Mouse (Mus musculus) CH12.LX (cell line): Measurements from ENCODE around the gene Nr2e3. TPM values are rescaled to one million over a fixed set of nuclear protein-coding genes. Genes with fewer than 3 reads are reported as not detected.

Experiments used
- DNase-seq: peaks from one replicate; pipeline ENCODE4 v3.0.0-alpha.2; 2013; ENCODE audit errors: extremely low read depth
- H3K27ac ChIP-seq: 2 replicates; pipeline ENCODE4 v1.5.1; 2012; ENCODE audit warnings: low read depth, mild to moderate bottlenecking, control low read depth, moderate library complexity; ENCODE audit not compliant: insufficient read depth
- H3K27me3 ChIP-seq: replicated peaks from 2 replicates; pipeline ENCODE3; 2012; ENCODE audit warnings: inconsistent platforms
- H3K36me3 ChIP-seq, 2 experiments: replicated peaks in 1 of 2; 2 replicates each; pipeline versions ENCODE3 to v1.6.1; 2012; ENCODE audit warnings: inconsistent platforms in 1 of 2, low read length in 1 of 2, mild to moderate bottlenecking in 1 of 2, mixed read lengths in 1 of 2, moderate library complexity in 1 of 2; ENCODE audit not compliant: control insufficient read depth in 1 of 2, insufficient read depth in 1 of 2
- H3K4me1 ChIP-seq, 2 experiments: 2 replicates each; pipeline ENCODE4 v1.6.1; 2012; ENCODE audit warnings: inconsistent platforms in 1 of 2, moderate library complexity in 1 of 2; ENCODE audit not compliant: insufficient read depth in 2 of 2, control insufficient read depth in 1 of 2
- H3K4me2 ChIP-seq: 2 replicates; pipeline ENCODE4 v1.6.1; 2012; ENCODE audit warnings: low read depth, mild to moderate bottlenecking, control low read depth; ENCODE audit not compliant: poor library complexity, insufficient read depth, severe bottlenecking
- H3K4me3 ChIP-seq, 3 experiments: fragments of 150-350 bp in 1 of 3; sonication (generic) in 1 of 3; replicated peaks in 1 of 3; 2 replicates each; pipeline versions ENCODE3 to v1.5.1; 2011 to 2012; ENCODE audit warnings: low read depth in 2 of 3, low read length in 2 of 3, mild to moderate bottlenecking in 2 of 3, moderate library complexity in 2 of 3, control low read depth in 1 of 3, improper control_type of control experiment in 1 of 3, inconsistent platforms in 1 of 3, mixed read lengths in 1 of 3; ENCODE audit not compliant: poor library complexity in 1 of 3
- H3K79me2 ChIP-seq: replicated peaks from 2 replicates; pipeline ENCODE4 v1.6.1; 2012; ENCODE audit warnings: mild to moderate bottlenecking, moderate library complexity; ENCODE audit not compliant: control insufficient read depth, poor library complexity, insufficient read depth, severe bottlenecking; ENCODE audit errors: extremely low read depth
- H3K9ac ChIP-seq: 2 replicates; pipeline ENCODE4 v1.6.1; 2012; ENCODE audit warnings: low read depth, mild to moderate bottlenecking, control low read depth, moderate library complexity; ENCODE audit not compliant: insufficient read depth
- H3K9me3 ChIP-seq: replicated peaks from 2 replicates; pipeline ENCODE3; 2012; ENCODE audit warnings: low read length, inconsistent platforms, mixed read lengths
- ELF1 ChIP-seq: IDR thresholded peaks from 2 replicates; pipeline ENCODE4 v1.6.1; 2014; ENCODE audit warnings: low read depth, mild to moderate bottlenecking, inconsistent platforms, low read length, improper control_type of control experiment
- EP300 ChIP-seq: IDR thresholded peaks from 2 replicates; pipeline ENCODE4 v1.6.1; 2011; ENCODE audit warnings: low read length, improper control_type of control experiment
- ETS1 ChIP-seq: conservative IDR thresholded peaks from 2 replicates; pipeline ENCODE4 v1.6.1; 2012; ENCODE audit warnings: low read depth, mild to moderate bottlenecking, inconsistent platforms, low read length, improper control_type of control experiment, moderate library complexity
- HCFC1 ChIP-seq: IDR thresholded peaks from 2 replicates; pipeline ENCODE4 v1.6.1; 2012; ENCODE audit warnings: low read depth, mild to moderate bottlenecking, inconsistent platforms, low read length, improper control_type of control experiment
- IRF4 ChIP-seq: IDR thresholded peaks from 2 replicates; pipeline ENCODE4 v1.6.1; 2014; ENCODE audit warnings: low read depth, mild to moderate bottlenecking, inconsistent platforms, low read length, improper control_type of control experiment
- JUND ChIP-seq: conservative IDR thresholded peaks from 2 replicates; pipeline ENCODE4 v1.6.1; 2011; ENCODE audit warnings: low read depth, low read length, improper control_type of control experiment
- KAT2A ChIP-seq: IDR thresholded peaks from 2 replicates; pipeline ENCODE4 v1.6.1; 2012; ENCODE audit warnings: low read length, improper control_type of control experiment, inconsistent platforms; ENCODE audit not compliant: insufficient replicate concordance
- MAX ChIP-seq: IDR thresholded peaks from 2 replicates; pipeline ENCODE4 v1.6.1; 2011; ENCODE audit warnings: low read length, improper control_type of control experiment
- MXI1 ChIP-seq: IDR thresholded peaks from 2 replicates; pipeline ENCODE4 v1.6.1; 2011; ENCODE audit warnings: mild to moderate bottlenecking, low read depth, low read length, improper control_type of control experiment
- NELFE ChIP-seq: IDR thresholded peaks from 2 replicates; pipeline ENCODE4 v1.6.1; 2011; ENCODE audit warnings: low read depth, low read length, improper control_type of control experiment
- NRF1 ChIP-seq: IDR thresholded peaks from 2 replicates; pipeline ENCODE4 v1.6.1; 2014; ENCODE audit warnings: low read depth, mild to moderate bottlenecking, inconsistent platforms, low read length, improper control_type of control experiment, moderate library complexity
- POLR2A ChIP-seq: IDR thresholded peaks from 2 replicates; pipeline ENCODE4 v1.6.1; 2011; ENCODE audit warnings: low read depth, mild to moderate bottlenecking, improper control_type of control experiment, low read length
- POLR2AphosphoS2 ChIP-seq: IDR thresholded peaks from 2 replicates; pipeline ENCODE4 v1.6.1; 2011; ENCODE audit warnings: low read depth, low read length, improper control_type of control experiment
- RAD21 ChIP-seq: IDR thresholded peaks from 2 replicates; pipeline ENCODE4 v1.6.1; 2011; ENCODE audit warnings: low read depth, mild to moderate bottlenecking, low read length, improper control_type of control experiment, moderate library complexity
- RCOR1 ChIP-seq: conservative IDR thresholded peaks from 2 replicates; pipeline ENCODE4 v1.6.1; 2012; ENCODE audit warnings: low read depth, mild to moderate bottlenecking, inconsistent platforms, low read length, improper control_type of control experiment
- SIN3A ChIP-seq: IDR thresholded peaks from 2 replicates; pipeline ENCODE4 v1.6.1; 2012; ENCODE audit warnings: low read length, improper control_type of control experiment, inconsistent platforms
- TBP ChIP-seq: conservative IDR thresholded peaks from 2 replicates; pipeline ENCODE4 v1.6.1; 2011; ENCODE audit warnings: low read depth, low read length, improper control_type of control experiment
- USF1 ChIP-seq: IDR thresholded peaks from 2 replicates; pipeline ENCODE4 v1.6.1; 2014; ENCODE audit warnings: low read depth, mild to moderate bottlenecking, inconsistent platforms, low read length, improper control_type of control experiment
- USF2 ChIP-seq: conservative IDR thresholded peaks from 2 replicates; pipeline ENCODE4 v1.6.1; 2011; ENCODE audit warnings: low read depth, low read length, improper control_type of control experiment
- ZC3H11A ChIP-seq: IDR thresholded peaks from 2 replicates; pipeline ENCODE4 v1.6.1; 2012; ENCODE audit warnings: low read depth, mild to moderate bottlenecking, inconsistent platforms, low read length, improper control_type of control experiment
- dilution Hi-C: fragments of 300-500 bp; cut with MboI; formaldehyde crosslinking; loops from 2 replicates; pipeline ENCODE4 v1.14.3; 2020; ENCODE audit warnings: low sequenced_read_pairs; ENCODE audit not compliant: extremely low pct_unique_long_range_greater_than_20kb, extremely low pct_ligation_motif_present
- in situ Hi-C: fragments of 300-500 bp; cut with MboI; formaldehyde crosslinking; loops from 3 replicates; pipeline ENCODE4 v1.14.3; 2019; ENCODE audit warnings: low sequenced_read_pairs, low pct_ligation_motif_present, low pct_unique_long_range_greater_than_20kb, mixed read lengths
- polyA plus RNA-seq: library from polyadenylated mRNA; unstranded; fragments of >175 nt; gene quantifications from 2 replicates; pipeline ENCODE4 v1.2.1, GENCODE M21; 2012; ENCODE audit warnings: low read depth; ENCODE audit not compliant: insufficient read length
- total RNA-seq, 2 experiments: library from RNA; depleted of rRNA; stranded (reverse); fragments of 300-350 nt in 1 of 2; fragments of >200 nt in 1 of 2; gene quantifications; 2 replicates each; pipeline ENCODE4 v1.2.3; 2012 to 2014

The Nr2e3 gene
- total and polyA plus RNA-seq, 3 experiments = 0.13 TPM; not detected in 2

GRCm38 (mm10) chr9:59964367-59964766, 3.9 kb upstream of the Nr2e3 start:
- in situ Hi-C loops (no loop called here), dilution Hi-C loops (no loop called here)
- no peaks in the 10 kb centered on the region for H3K27me3 ChIP-seq
- no peak overlapping the region for H3K9ac ChIP-seq
- H3K4me1 ChIP-seq = peaks cover 0 to 5% of the 10 kb centered on the region in 2 experiments; a peak in 1 of 4 replicates
- TF ChIP-seq POLR2AphosphoS2 = no peak
- H3K4me3 ChIP-seq = no peak overlapping the region
- H3K9me3 ChIP-seq = no peaks in the 10 kb centered on the region
- DNase-seq = no peak
- no peaks in the 10 kb centered on the region for H3K36me3 ChIP-seq
- no peak overlapping the region for H3K4me2 ChIP-seq
- no peaks in the 10 kb centered on the region for H3K79me2 ChIP-seq
- no peak overlapping the region for H3K27ac ChIP-seq

GRCm38 (mm10) chr9:59961201-59961955, 919 bp upstream of the Nr2e3 start:
- Histone ChIP-seq H3K9me3 (no peaks in the 10 kb centered on the region), H3K4me3 (no peak overlapping the region), H3K9ac (no peak overlapping the region), H3K27me3 (no peaks in the 10 kb centered on the region), H3K36me3 (no peaks in the 10 kb centered on the region), H3K27ac (no peak overlapping the region)
- dilution Hi-C loops = no loop called here
- in situ Hi-C loops = no loop called here
- no peak for DNase-seq
- TF ChIP-seq NELFE (no peak), KAT2A (no peak), POLR2AphosphoS2 (no peak), USF2 (no peak), EP300 (no peak), IRF4 (no peak), RAD21 (no peak), TBP (no peak), ELF1 (no peak), JUND (no peak), MXI1 (no peak), HCFC1 (no peak), ZC3H11A (no peak), RCOR1 (no peak), ETS1 (no peak), MAX (no peak), SIN3A (no peak), NRF1 (no peak), USF1 (no peak), POLR2A (no peak)
- TF ChIP-seq, all 38 proteins: peak for 0
- H3K4me1 ChIP-seq = peaks cover 0 to 11% of the 10 kb centered on the region in 2 experiments; a peak in 1 of 4 replicates
- no peak overlapping the region for H3K4me2 ChIP-seq
- H3K79me2 ChIP-seq = no peaks in the 10 kb centered on the region
